Mouse (Mus musculus): ENCODE measurements around the gene Vmn1r233.
A peak's percentile ranks its signal among the peaks of the same experiment; 100 is the strongest.

The Vmn1r233 gene

GRCm38 (mm10) chr17:20996364-20996763 lies at the start of gene Vmn1r233:
TSS of gene Vmn1r233 (minus strand) at chr17:20996464.
- DNase-seq, result no peak

- no peak for DNase-seq
Observed at GRCm38 (mm10) chr17:21018410-21019080, 22.3 kb upstream of the Vmn1r233 start.

- DNase-seq, result no peak
Observed at GRCm38 (mm10) chr17:21009726-21010125, 13.5 kb upstream of the Vmn1r233 start.

GRCm38 (mm10) chr17:21008382-21009331 lies 12.4 kb upstream of the Vmn1r233 start, which contains the start of gene Zfp160:
TSS of gene Zfp160 (plus strand) at chr17:21008903.
- DNase-seq, result peak; percentile 84

GRCm38 (mm10) chr17:20993716-20994115 lies 2.5 kb downstream of the Vmn1r233 start:
- no peak for DNase-seq

GRCm38 (mm10) chr17:20966681-20967080 lies 29.6 kb downstream of the Vmn1r233 start:
- DNase-seq, result no peak

GRCm38 (mm10) chr17:20965421-20965820 lies 30.8 kb downstream of the Vmn1r233 start:
- no peak for DNase-seq

- DNase-seq, result no peak
Observed at GRCm38 (mm10) chr17:20960386-20960785, 35.9 kb downstream of the Vmn1r233 start.

GRCm38 (mm10) chr17:20946636-20947035 lies 49.6 kb downstream of the Vmn1r233 start:
- no peak for DNase-seq

GRCm38 (mm10) chr17:20946026-20946565 lies 50.2 kb downstream of the Vmn1r233 start:
- no peak for DNase-seq

GRCm38 (mm10) chr17:20944985-20945891 lies 51.0 kb downstream of the Vmn1r233 start, which contains the start of gene Ppp2r1a:
TSS of gene Ppp2r1a (plus strand) at chr17:20945311.
- peak; percentile 97 for DNase-seq

- DNase-seq, result no peak
Observed at GRCm38 (mm10) chr17:20944226-20944625, 52.0 kb downstream of the Vmn1r233 start.

All from liver (tissue).